Mouse (Mus musculus): ENCODE data around the gene Tmed10.

Gene Tmed10

GRCm38 (mm10) chr12:85374561-85375272 is at the start of gene Tmed10:
Gene Tmed10 (minus strand): TSS chr12:85374847.
- no peak for TF ChIP-seq GATA4 (IDR thresholded peaks at IDR 0.05; ENCODE audit: insufficient replicate concordance, low read length)

- TF ChIP-seq GATA4 (IDR thresholded peaks at IDR 0.05; ENCODE audit: insufficient replicate concordance, low read length), result no peak
Observed at GRCm38 (mm10) chr12:85423236-85423635, 48.6 kb upstream of the Tmed10 start.

- TF ChIP-seq GATA4 (IDR thresholded peaks at IDR 0.05; ENCODE audit: insufficient replicate concordance, low read length), result no peak
Observed at GRCm38 (mm10) chr12:85422536-85422935, 47.9 kb upstream of the Tmed10 start.

- TF ChIP-seq GATA4 (IDR thresholded peaks at IDR 0.05; ENCODE audit: insufficient replicate concordance, low read length), result no peak
Observed at GRCm38 (mm10) chr12:85420945-85421344, 46.3 kb upstream of the Tmed10 start.

GRCm38 (mm10) chr12:85417845-85418244 is 43.2 kb upstream of the Tmed10 start:
- TF ChIP-seq GATA4 (IDR thresholded peaks at IDR 0.05; ENCODE audit: insufficient replicate concordance, low read length), result no peak

GRCm38 (mm10) chr12:85416298-85416697 is 41.7 kb upstream of the Tmed10 start:
- TF ChIP-seq GATA4 (IDR thresholded peaks at IDR 0.05; ENCODE audit: insufficient replicate concordance, low read length), result no peak

- no peak for TF ChIP-seq GATA4 (IDR thresholded peaks at IDR 0.05; ENCODE audit: insufficient replicate concordance, low read length)
Observed at GRCm38 (mm10) chr12:85415876-85416275, 41.2 kb upstream of the Tmed10 start.

GRCm38 (mm10) chr12:85411136-85411535 is 36.5 kb upstream of the Tmed10 start:
- no peak for TF ChIP-seq GATA4 (IDR thresholded peaks at IDR 0.05; ENCODE audit: insufficient replicate concordance, low read length)

GRCm38 (mm10) chr12:85397960-85398272 is 23.3 kb upstream of the Tmed10 start:
- no peak for TF ChIP-seq GATA4 (IDR thresholded peaks at IDR 0.05; ENCODE audit: insufficient replicate concordance, low read length)

- TF ChIP-seq GATA4 (IDR thresholded peaks at IDR 0.05; ENCODE audit: insufficient replicate concordance, low read length), result peak; percentile 64; the same call in 1 of the 2 replicates
Observed at GRCm38 (mm10) chr12:85397063-85397959, 22.7 kb upstream of the Tmed10 start.

GRCm38 (mm10) chr12:85393981-85394380 is 19.3 kb upstream of the Tmed10 start:
- TF ChIP-seq GATA4 (IDR thresholded peaks at IDR 0.05; ENCODE audit: insufficient replicate concordance, low read length), result no peak

- TF ChIP-seq GATA4 (IDR thresholded peaks at IDR 0.05; ENCODE audit: insufficient replicate concordance, low read length), result no peak
Observed at GRCm38 (mm10) chr12:85393526-85393925, 18.9 kb upstream of the Tmed10 start.

GRCm38 (mm10) chr12:85391148-85391547 is 16.5 kb upstream of the Tmed10 start:
- no peak for TF ChIP-seq GATA4 (IDR thresholded peaks at IDR 0.05; ENCODE audit: insufficient replicate concordance, low read length)

GRCm38 (mm10) chr12:85389204-85390185 is 14.8 kb upstream of the Tmed10 start:
- no peak for TF ChIP-seq GATA4 (IDR thresholded peaks at IDR 0.05; ENCODE audit: insufficient replicate concordance, low read length)

- no peak for TF ChIP-seq GATA4 (IDR thresholded peaks at IDR 0.05; ENCODE audit: insufficient replicate concordance, low read length)
Observed at GRCm38 (mm10) chr12:85385995-85386375, 11.3 kb upstream of the Tmed10 start.

Measured in liver, adult (tissue).